10 mouse cellular contexts compared by ENCODE assay signal in genomic region chr5:28094393-28094792, GRCm38 (mm10). TPM values are rescaled to one million over a fixed set of nuclear protein-coding genes. Genes with fewer than 3 reads are reported as not detected.
DNase-seq lines count a peak whose midpoint lies in the region; ATAC-seq lines count a peak whose summit lies in the region.
"Had no signal": no experiment of that assay in that cellular context is flagged by ENCODE, and none has a peak within 500 bp of the region (broad histone marks: within the 10 kb centered on the region; RNA-seq: fewer than 3 reads in every experiment).

No protein-coding gene starts in this region.

- no peaks in the 10 kb centered on the region for H3K9me3 ChIP-seq in forebrain, embryonic 15.5 days
- H3K9me3 ChIP-seq in forebrain, embryonic 12.5 days = no peaks in the 10 kb centered on the region
- no peaks in the 10 kb centered on the region for H3K9me3 ChIP-seq in hindbrain, embryonic 13.5 days
- H3K9me3 ChIP-seq in hindbrain, embryonic 10.5 days = 0 out of 2 replicates have a peak, but pooled peaks cover 2% of the 10 kb centered on the region
- H3K9me3 ChIP-seq in midbrain, embryonic 16.5 days (replicated peaks; ENCODE audit: control insufficient read depth, low read length, poor library complexity, severe bottlenecking) = no peaks in the 10 kb centered on the region
- no peaks in the 10 kb centered on the region for H3K9me3 ChIP-seq in midbrain, embryonic 11.5 days (ENCODE audit: control insufficient read depth, low read length)
- H3K9me3 ChIP-seq: embryonic facial prominence, embryonic 15.5 days; heart, embryonic 13.5 days had no signal

- no peak overlapping the region for H3K27ac ChIP-seq in forebrain, embryonic 15.5 days (replicated peaks)
- H3K27ac ChIP-seq in forebrain, embryonic 12.5 days = no peak overlapping the region
- no peak overlapping the region for H3K27ac ChIP-seq in hindbrain, embryonic 13.5 days
- no peak overlapping the region for H3K27ac ChIP-seq in hindbrain, embryonic 10.5 days
- H3K27ac ChIP-seq in midbrain, embryonic 16.5 days (ENCODE audit: low read length) = no peak overlapping the region
- no peak overlapping the region for H3K27ac ChIP-seq in midbrain, embryonic 11.5 days (ENCODE audit: low read depth, low read length)
- H3K27ac ChIP-seq: embryonic facial prominence, embryonic 15.5 days; heart, adult 2 months; heart, embryonic 13.5 days had no signal

- H3K4me1 ChIP-seq in forebrain, embryonic 15.5 days = no peaks in the 10 kb centered on the region
- H3K4me1 ChIP-seq in forebrain, embryonic 12.5 days = no peaks in the 10 kb centered on the region
- H3K4me1 ChIP-seq in hindbrain, embryonic 13.5 days (replicated peaks) = no peaks in the 10 kb centered on the region
- no peaks in the 10 kb centered on the region for H3K4me1 ChIP-seq in hindbrain, embryonic 10.5 days (replicated peaks)
- H3K4me1 ChIP-seq in midbrain, embryonic 16.5 days (ENCODE audit: control insufficient read depth, insufficient read depth, low read length) = no peaks in the 10 kb centered on the region
- no peaks in the 10 kb centered on the region for H3K4me1 ChIP-seq in midbrain, embryonic 11.5 days (ENCODE audit: control insufficient read depth, insufficient read depth, low read length)
- H3K4me1 ChIP-seq: embryonic facial prominence, embryonic 15.5 days; heart, embryonic 13.5 days had no signal

- no peak overlapping the region for H3K4me2 ChIP-seq in forebrain, embryonic 15.5 days (replicated peaks)
- no peak overlapping the region for H3K4me2 ChIP-seq in forebrain, embryonic 12.5 days
- no peak overlapping the region for H3K4me2 ChIP-seq in hindbrain, embryonic 13.5 days
- no peak overlapping the region for H3K4me2 ChIP-seq in midbrain, embryonic 16.5 days (ENCODE audit: low read length)
- no peak overlapping the region for H3K4me2 ChIP-seq in midbrain, embryonic 11.5 days
- H3K4me2 ChIP-seq: embryonic facial prominence, embryonic 15.5 days; heart, embryonic 13.5 days had no signal

- no peaks in the 10 kb centered on the region for H3K27me3 ChIP-seq in forebrain, embryonic 15.5 days
- peaks cover 5% of the 10 kb centered on the region; the same call in 1 of the 2 replicates for H3K27me3 ChIP-seq in forebrain, embryonic 12.5 days
- H3K27me3 ChIP-seq in hindbrain, embryonic 13.5 days = no peaks in the 10 kb centered on the region
- H3K27me3 ChIP-seq in hindbrain, embryonic 10.5 days (ENCODE audit: insufficient read depth, poor library complexity, severe bottlenecking) = no peaks in the 10 kb centered on the region
- no peaks in the 10 kb centered on the region for H3K27me3 ChIP-seq in midbrain, embryonic 16.5 days (ENCODE audit: control insufficient read depth, insufficient read depth, low read depth, low read length)
- no peaks in the 10 kb centered on the region for H3K27me3 ChIP-seq in midbrain, embryonic 11.5 days (ENCODE audit: control insufficient read depth, insufficient read depth, low read length)

- WGBS in forebrain, embryonic 15.5 days = 72% methylated on average over 3 of the region's 3 CpGs
- 72% methylated on average over 3 of the region's 3 CpGs for WGBS in forebrain, embryonic 12.5 days
- WGBS in hindbrain, embryonic 13.5 days = 75% methylated on average over 3 of the region's 3 CpGs
- WGBS in hindbrain, embryonic 10.5 days = 83% methylated on average over 3 of the region's 3 CpGs
- WGBS in midbrain, embryonic 16.5 days = 74% methylated on average over 3 of the region's 3 CpGs
- WGBS in midbrain, embryonic 11.5 days = 72% methylated on average over 3 of the region's 3 CpGs

- no peaks in the 10 kb centered on the region for H3K36me3 ChIP-seq in forebrain, embryonic 15.5 days
- H3K36me3 ChIP-seq in forebrain, embryonic 12.5 days (replicated peaks) = no peaks in the 10 kb centered on the region
- H3K36me3 ChIP-seq in hindbrain, embryonic 13.5 days = no peaks in the 10 kb centered on the region
- H3K36me3 ChIP-seq in hindbrain, embryonic 10.5 days = no peaks in the 10 kb centered on the region
- H3K36me3 ChIP-seq in midbrain, embryonic 16.5 days (ENCODE audit: control insufficient read depth, insufficient read depth, low read length) = no peaks in the 10 kb centered on the region
- H3K36me3 ChIP-seq in midbrain, embryonic 11.5 days (ENCODE audit: control insufficient read depth, insufficient read depth, low read length) = no peaks in the 10 kb centered on the region
- H3K36me3 ChIP-seq: embryonic facial prominence, embryonic 15.5 days; heart, embryonic 13.5 days had no signal

- H3K9ac ChIP-seq in forebrain, embryonic 15.5 days (replicated peaks) = no peak overlapping the region
- H3K9ac ChIP-seq in forebrain, embryonic 12.5 days = no peak overlapping the region
- H3K9ac ChIP-seq in hindbrain, embryonic 13.5 days = no peak overlapping the region
- no peak overlapping the region for H3K9ac ChIP-seq in midbrain, embryonic 16.5 days (ENCODE audit: low read depth, low read length)
- H3K9ac ChIP-seq in midbrain, embryonic 11.5 days (ENCODE audit: low read length) = no peak overlapping the region
- H3K9ac ChIP-seq: embryonic facial prominence, embryonic 15.5 days; heart, embryonic 13.5 days had no signal

- peak; percentile 58; the same call in 1 of the 2 replicates for ATAC-seq in forebrain, embryonic 15.5 days (replicated peaks)
- no peak; the same call in 1 of the 2 replicates for ATAC-seq in forebrain, embryonic 12.5 days (ENCODE audit: low FRiP score)
- 0 out of 2 replicates have a peak, but pooled peaks have one; percentile 21 for ATAC-seq in hindbrain, embryonic 13.5 days (ENCODE audit: low FRiP score)
- ATAC-seq in midbrain, embryonic 16.5 days = 0 out of 2 replicates have a peak, but pooled peaks have one; percentile 5
- no peak for ATAC-seq in midbrain, embryonic 11.5 days (ENCODE audit: low FRiP score)

- no peak for DNase-seq in hindbrain, embryonic 10.5 days (ENCODE audit: low spot score)
- no peak for DNase-seq in midbrain, embryonic 11.5 days (ENCODE audit: low spot score, missing footprints)

- no peak overlapping the region for H3K4me3 ChIP-seq in forebrain, embryonic 15.5 days
- no peak overlapping the region for H3K4me3 ChIP-seq in forebrain, embryonic 12.5 days (replicated peaks)
- H3K4me3 ChIP-seq in hindbrain, embryonic 13.5 days = no peak overlapping the region
- no peak overlapping the region for H3K4me3 ChIP-seq in hindbrain, embryonic 10.5 days
- no peak overlapping the region for H3K4me3 ChIP-seq in midbrain, embryonic 16.5 days (ENCODE audit: low read depth, low read length)
- H3K4me3 ChIP-seq in midbrain, embryonic 11.5 days (ENCODE audit: low read depth, low read length) = no peak overlapping the region
- H3K4me3 ChIP-seq: embryonic facial prominence, embryonic 15.5 days; erythroblast, embryonic 14.5 days; heart, adult 2 months; heart, embryonic 13.5 days had no signal

RNA-seq across cellular contexts. Expression of gene Insig1, which starts 23.2 kb away (rescaled TPM):
- polyA plus RNA-seq in forebrain, embryonic 15.5 days (2015; fragmentation: Nextera tagmentation; extraction: Ambion mirVana) = 75.7 and 77.2 TPM in 2 replicates
- 103 and 109 TPM in 2 replicates for polyA plus RNA-seq in forebrain, embryonic 12.5 days (2016; fragmentation: Nextera tagmentation; extraction: Ambion mirVana)
- 64.3 and 71.5 TPM in 2 replicates for polyA plus RNA-seq in hindbrain, embryonic 13.5 days (2015; fragmentation: Nextera tagmentation; extraction: Ambion mirVana)
- polyA plus RNA-seq in hindbrain, embryonic 10.5 days (2016; fragmentation: Nextera tagmentation; extraction: Ambion mirVana) = 105 and 122 TPM in 2 replicates
- polyA plus RNA-seq in midbrain, embryonic 16.5 days (2015; fragmentation: Nextera tagmentation; extraction: Ambion mirVana) = 83.3 and 94.0 TPM in 2 replicates
- 129 and 137 TPM in 2 replicates for polyA plus RNA-seq in midbrain, embryonic 11.5 days (2014; fragmentation: Nextera tagmentation; extraction: Ambion mirVana)

Comparison
In these comparisons a context has a peak if more than half of its experiments do, and no peak if none do; other contexts are left out.
1. ATAC-seq: peak in forebrain, embryonic 15.5 days (single experiment), hindbrain, embryonic 13.5 days (single experiment) and midbrain, embryonic 16.5 days (single experiment); none in forebrain, embryonic 12.5 days (single experiment) and midbrain, embryonic 11.5 days (single experiment).